Mouse (Mus musculus) heart, adult 8-10 months (tissue): Measurements from ENCODE around the gene Bud23. TPM values are rescaled to one million over a fixed set of nuclear protein-coding genes. Genes with fewer than 3 reads are reported as not detected.

Experiments
- DNase-seq: peaks from one replicate; pipeline ENCODE4 v3.0.0; 2022; ENCODE audit warnings: low spot score
- total RNA-seq, 4 experiments: library from RNA; stranded (reverse); gene quantifications; 2 replicates each; pipeline ENCODE4 v1.2.4; 2022

Bud23 gene
- total RNA-seq, 4 experiments from 2014 or later, result 18.0 to 31.3 (median 23.7) TPM

- peak; percentile 89 for DNase-seq
Observed at GRCm38 (mm10) chr5:135023344-135024173, 41.2 kb downstream of the Bud23 start, which contains the start of gene Stx1a. Gene Stx1a, plus strand, starts transcription at chr5:135023482.

GRCm38 (mm10) chr5:135021814-135022213 lies 42.9 kb downstream of the Bud23 start:
- DNase-seq, result peak; percentile 56

- no peak for DNase-seq
Observed at GRCm38 (mm10) chr5:135016224-135016759, 48.5 kb downstream of the Bud23 start.

- peak; percentile 86 for DNase-seq
Observed at GRCm38 (mm10) chr5:135015497-135015896, 49.3 kb downstream of the Bud23 start.

GRCm38 (mm10) chr5:135012671-135013441 lies 51.9 kb downstream of the Bud23 start:
- DNase-seq, result peak; percentile 70

- no peak for DNase-seq
Observed at GRCm38 (mm10) chr5:135011809-135012613, 52.7 kb downstream of the Bud23 start.

- no peak for DNase-seq
Observed at GRCm38 (mm10) chr5:135010841-135011743, 53.7 kb downstream of the Bud23 start.

GRCm38 (mm10) chr5:135010320-135010709 lies 54.4 kb downstream of the Bud23 start:
- no peak for DNase-seq

- DNase-seq, result peak; percentile 89
Observed at GRCm38 (mm10) chr5:135009590-135010319, 55.0 kb downstream of the Bud23 start.

- DNase-seq, result peak; percentile 98
Observed at GRCm38 (mm10) chr5:135008671-135009589, 55.8 kb downstream of the Bud23 start, which contains the start of gene Abhd11. Gene Abhd11, plus strand, starts transcription at chr5:135009152.

GRCm38 (mm10) chr5:135007802-135008571 lies 56.8 kb downstream of the Bud23 start:
- DNase-seq, result no peak

Other genes with a start within 250 kb of the Bud23 start
- gene Tmem270, start 158.2 kb downstream of the Bud23 start, total RNA-seq, result not detected
- not detected for gene Cldn13, start 149.4 kb downstream of the Bud23 start, total RNA-seq
- 10 to 100 TPM in 1 of 4 experiments, 1 to 10 TPM in 3; 6.3 to 11.9 (median 7.9) TPM for gene Mettl27, start 132.6 kb downstream of the Bud23 start, total RNA-seq
- not detected for gene Cldn4, start 118.0 kb downstream of the Bud23 start, total RNA-seq
- under 1 TPM in 1 of 4 experiments, not detected in 3; 0.28 TPM for gene Cldn3, start 78.7 kb downstream of the Bud23 start, total RNA-seq
- gene Abhd11, start 55.8 kb downstream of the Bud23 start, total RNA-seq, result 10 to 100 TPM; 67.0 to 71.0 (median 70.2) TPM
- gene Stx1a, start 41.5 kb downstream of the Bud23 start, total RNA-seq, result 1 to 10 TPM in 3 of 4 experiments, under 1 TPM in 1; 0.88 to 2.4 (median 1.2) TPM
- gene Dnajc30, start 757 bp downstream of the Bud23 start, total RNA-seq, result 10 to 100 TPM; 43.8 to 49.3 (median 45.5) TPM
- under 1 TPM; 0.37 to 0.57 (median 0.47) TPM for gene Vps37d, start 13.3 kb upstream of the Bud23 start, total RNA-seq
- 10 to 100 TPM; 18.0 to 39.9 (median 21.3) TPM for gene Mlxipl, start 24.9 kb upstream of the Bud23 start, total RNA-seq
- 10 to 100 TPM in 3 of 4 experiments, 1 to 10 TPM in 1; 9.6 to 14.0 (median 10.7) TPM for gene Tbl2, start 84.7 kb upstream of the Bud23 start, total RNA-seq
- gene Bcl7b, start 103.3 kb upstream of the Bud23 start, total RNA-seq, result 10 to 100 TPM; 39.8 to 47.6 (median 44.6) TPM
- gene Baz1b, start 122.3 kb upstream of the Bud23 start, total RNA-seq, result 10 to 100 TPM; 40.4 to 48.7 (median 43.6) TPM
- 1 to 10 TPM; 1.3 to 1.9 (median 1.6) TPM for gene Fzd9, start 186.3 kb upstream of the Bud23 start, total RNA-seq